Mouse (Mus musculus) heart, embryonic 10.5 days (tissue): Measurements from ENCODE around the gene Wnt11. TPM values are rescaled to one million over a fixed set of nuclear protein-coding genes. Genes with fewer than 3 reads are reported as not detected.

Experiments
- DNase-seq: peaks from one replicate; pipeline ENCODE4 v3.0.0-alpha.2; 2017; ENCODE audit warnings: low spot score
- H3K27ac ChIP-seq: fragments of 300-500 bp; sonication (generic); 2 replicates; pipeline ENCODE4 v1.5.1; 2016; ENCODE audit warnings: mild to moderate bottlenecking
- H3K27me3 ChIP-seq: fragments of 300-500 bp; sonication (generic); 2 replicates; pipeline ENCODE4 v1.6.1; 2016; ENCODE audit warnings: mild to moderate bottlenecking; ENCODE audit not compliant: poor library complexity, insufficient read depth, severe bottlenecking
- H3K36me3 ChIP-seq: fragments of 300-500 bp; sonication (generic); 2 replicates; pipeline ENCODE4 v1.6.1; 2016; ENCODE audit warnings: mild to moderate bottlenecking, moderate library complexity
- H3K4me1 ChIP-seq: fragments of 300-500 bp; sonication (generic); 2 replicates; pipeline ENCODE4 v1.6.1; 2016; ENCODE audit warnings: mild to moderate bottlenecking
- H3K4me3 ChIP-seq: fragments of 300-500 bp; sonication (generic); 2 replicates; pipeline ENCODE4 v1.5.1; 2016; ENCODE audit warnings: mild to moderate bottlenecking, moderate library complexity
- H3K9me3 ChIP-seq: fragments of 300-500 bp; sonication (generic); 2 replicates; pipeline ENCODE4 v1.6.1; 2016; ENCODE audit warnings: mild to moderate bottlenecking, moderate library complexity
- WGBS: fragments of 180-500 bp; shearing (Covaris S2); methylation state at CpG from one replicate; pipeline ENCODE4 v1.1.7; 2016; 5-methylcytosine and 5-hydroxymethylcytosine counted together
- polyA plus RNA-seq: library from polyadenylated mRNA; unstranded; fragments of >200 nt; fragmentation: Nextera tagmentation; extraction: Ambion mirVana; gene quantifications from 2 replicates; pipeline ENCODE4 v1.2.1, GENCODE M21; 2016

Wnt11 gene
- polyA plus RNA-seq, 1 experiment from 2014 or later = 29.4 TPM

DNA sequence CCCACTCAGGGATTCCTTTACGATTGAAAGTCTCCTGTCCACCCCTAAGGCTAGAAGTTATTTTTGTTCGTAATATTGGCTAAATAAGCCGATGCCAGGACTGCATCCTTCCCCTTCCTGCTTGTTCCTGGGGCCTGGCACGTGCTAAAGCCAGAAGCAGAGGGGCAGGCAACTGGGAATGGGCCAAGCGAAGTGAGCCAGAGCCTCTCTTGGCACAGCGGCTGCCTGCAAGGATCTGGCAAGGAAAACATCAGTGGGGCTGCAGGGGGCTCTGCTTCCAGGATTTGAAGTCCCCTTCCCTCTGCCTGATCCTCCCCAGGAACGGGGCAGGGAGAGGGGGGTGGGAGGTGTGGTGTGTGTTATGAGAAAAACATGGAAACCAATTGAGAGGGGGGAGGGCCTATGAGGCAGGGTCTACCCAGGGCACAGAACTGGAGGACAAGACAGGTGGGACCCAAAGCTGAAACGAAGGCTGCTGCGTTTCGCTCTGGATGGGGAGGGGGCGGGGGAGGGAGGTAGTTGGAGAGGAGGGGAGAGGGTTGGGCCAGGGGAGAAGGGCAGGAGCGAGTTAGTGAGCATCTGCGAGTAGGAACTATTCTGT lies 40.6 kb downstream of the Wnt11 start:
- Histone ChIP-seq H3K27me3 (peaks cover 17% of the 10 kb centered on the region; the same call in 1 of the 2 replicates), H3K4me3 (no peak overlapping the region), H3K27ac (peak overlapping the region; percentile 71), H3K9me3 (no peaks in the 10 kb centered on the region), H3K36me3 (no peaks in the 10 kb centered on the region), H3K4me1 (peaks cover 54% of the 10 kb centered on the region)
- 37% methylated on average over 13 of the region's 13 CpGs for WGBS
- no peak for DNase-seq

DNA sequence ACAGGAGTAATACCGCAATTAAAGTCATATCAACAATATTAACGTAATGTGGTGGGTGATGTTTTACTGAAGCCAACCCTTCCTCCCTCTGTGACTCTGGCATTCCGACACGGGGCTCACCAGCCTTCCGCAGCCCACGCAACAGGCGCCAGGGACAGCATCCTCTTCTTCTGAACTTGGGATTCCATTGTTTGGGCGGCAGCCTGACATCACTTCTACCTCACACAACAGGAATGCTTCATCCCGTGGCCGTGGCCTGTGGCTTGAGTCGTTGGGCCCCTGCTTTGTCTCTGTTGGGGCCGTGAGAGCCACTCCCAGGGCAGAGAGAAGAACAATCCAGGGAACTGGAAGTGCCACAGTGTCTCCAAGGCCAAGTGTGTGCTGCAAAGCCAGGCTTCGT lies 41.2 kb downstream of the Wnt11 start:
- no peaks in the 10 kb centered on the region for H3K36me3 ChIP-seq
- peaks cover 48% of the 10 kb centered on the region for H3K4me1 ChIP-seq
- peak overlapping the region; percentile 76 for H3K27ac ChIP-seq
- DNase-seq = no peak
- 30% methylated on average over 13 of the region's 13 CpGs for WGBS
- no peaks in the 10 kb centered on the region for H3K9me3 ChIP-seq
- H3K27me3 ChIP-seq = peaks cover 18% of the 10 kb centered on the region; the same call in 1 of the 2 replicates
- no peak overlapping the region for H3K4me3 ChIP-seq

GRCm38 (mm10) chr7:98879176-98879575 lies 44.3 kb downstream of the Wnt11 start:
- H3K27me3 ChIP-seq = 0 out of 2 replicates have a peak, but pooled peaks cover 7% of the 10 kb centered on the region
- no peaks in the 10 kb centered on the region for H3K9me3 ChIP-seq
- no peak for DNase-seq
- peaks cover 34% of the 10 kb centered on the region for H3K4me1 ChIP-seq
- WGBS = 84% methylated on average over 2 of the region's 2 CpGs
- H3K4me3 ChIP-seq = no peak overlapping the region
- no peaks in the 10 kb centered on the region for H3K36me3 ChIP-seq
- no peak overlapping the region for H3K27ac ChIP-seq

DNA sequence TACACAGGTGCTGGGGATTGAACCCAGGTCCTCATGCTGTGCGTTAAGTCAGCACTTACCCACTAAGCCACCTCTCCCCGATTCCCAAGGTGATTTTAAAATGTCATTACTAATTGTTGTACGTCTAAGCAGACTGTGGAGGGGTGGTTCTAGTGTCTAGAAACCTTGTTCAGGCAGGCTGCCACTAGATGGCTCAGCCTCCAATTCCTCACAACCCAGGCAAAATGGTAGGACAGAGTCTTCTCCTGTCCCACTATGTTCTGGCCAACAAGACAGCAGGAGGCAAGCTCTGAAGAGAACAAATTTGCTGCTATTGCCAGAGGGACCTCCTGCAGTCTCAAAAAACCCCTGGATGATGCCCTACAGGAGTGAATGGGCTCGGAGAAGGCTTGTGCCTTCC lies 47.0 kb downstream of the Wnt11 start:
- Histone ChIP-seq H3K4me3 (no peak overlapping the region), H3K27ac (no peak overlapping the region), H3K36me3 (0 out of 2 replicates have a peak, but pooled peaks cover 5% of the 10 kb centered on the region), H3K9me3 (no peaks in the 10 kb centered on the region), H3K4me1 (peaks cover 10% of the 10 kb centered on the region), H3K27me3 (0 out of 2 replicates have a peak, but pooled peaks cover 3% of the 10 kb centered on the region)
- WGBS = 65% methylated on average over 4 of the region's 4 CpGs
- no peak for DNase-seq

- no peak overlapping the region; the same call in 1 of the 2 replicates for H3K27ac ChIP-seq
- 64% methylated on average over 22 of the region's 22 CpGs for WGBS
- H3K4me1 ChIP-seq = peaks cover 24% of the 10 kb centered on the region
- DNase-seq = no peak
- H3K36me3 ChIP-seq = peaks cover 15% of the 10 kb centered on the region
- no peak overlapping the region for H3K4me3 ChIP-seq
- no peaks in the 10 kb centered on the region for H3K9me3 ChIP-seq
- H3K27me3 ChIP-seq = peaks cover 5% of the 10 kb centered on the region; the same call in 1 of the 2 replicates
Observed at GRCm38 (mm10) chr7:98887811-98888261, 52.9 kb downstream of the Wnt11 start.

- no peaks in the 10 kb centered on the region for H3K9me3 ChIP-seq
- WGBS = 78% methylated on average over 5 of the region's 5 CpGs
- H3K4me3 ChIP-seq = no peak overlapping the region
- peaks cover 5% of the 10 kb centered on the region; the same call in 1 of the 2 replicates for H3K27me3 ChIP-seq
- H3K27ac ChIP-seq = no peak overlapping the region
- H3K36me3 ChIP-seq = peaks cover 15% of the 10 kb centered on the region
- DNase-seq = no peak
- peaks cover 30% of the 10 kb centered on the region for H3K4me1 ChIP-seq
Observed at GRCm38 (mm10) chr7:98888810-98889209, 53.9 kb downstream of the Wnt11 start.

- Histone ChIP-seq H3K36me3 (peaks cover 15% of the 10 kb centered on the region), H3K4me1 (peaks cover 34% of the 10 kb centered on the region), H3K27ac (no peak overlapping the region), H3K9me3 (no peaks in the 10 kb centered on the region), H3K27me3 (peaks cover 5% of the 10 kb centered on the region; the same call in 1 of the 2 replicates), H3K4me3 (no peak overlapping the region)
- WGBS = 69% methylated on average over 7 of the region's 7 CpGs
- DNase-seq = no peak
Observed at GRCm38 (mm10) chr7:98889211-98889610, 54.3 kb downstream of the Wnt11 start.

- Histone ChIP-seq H3K27me3 (peaks cover 2% of the 10 kb centered on the region; the same call in 1 of the 2 replicates), H3K4me3 (no peak overlapping the region), H3K27ac (no peak overlapping the region), H3K4me1 (peaks cover 66% of the 10 kb centered on the region), H3K9me3 (no peaks in the 10 kb centered on the region), H3K36me3 (peaks cover 2% of the 10 kb centered on the region)
- DNase-seq = no peak
- 89% methylated on average over 5 of the region's 5 CpGs for WGBS
Observed at GRCm38 (mm10) chr7:98893144-98893543, 58.2 kb downstream of the Wnt11 start.

- no peak for DNase-seq
- H3K36me3 ChIP-seq = no peaks in the 10 kb centered on the region
- no peaks in the 10 kb centered on the region for H3K9me3 ChIP-seq
- peaks cover 76% of the 10 kb centered on the region for H3K4me1 ChIP-seq
- peak overlapping the region; percentile 67 for H3K27ac ChIP-seq
- H3K27me3 ChIP-seq = no peaks in the 10 kb centered on the region
- no peak overlapping the region for H3K4me3 ChIP-seq
- 74% methylated on average over 5 of the region's 5 CpGs for WGBS
Observed at GRCm38 (mm10) chr7:98894305-98894704, 59.4 kb downstream of the Wnt11 start.

DNA sequence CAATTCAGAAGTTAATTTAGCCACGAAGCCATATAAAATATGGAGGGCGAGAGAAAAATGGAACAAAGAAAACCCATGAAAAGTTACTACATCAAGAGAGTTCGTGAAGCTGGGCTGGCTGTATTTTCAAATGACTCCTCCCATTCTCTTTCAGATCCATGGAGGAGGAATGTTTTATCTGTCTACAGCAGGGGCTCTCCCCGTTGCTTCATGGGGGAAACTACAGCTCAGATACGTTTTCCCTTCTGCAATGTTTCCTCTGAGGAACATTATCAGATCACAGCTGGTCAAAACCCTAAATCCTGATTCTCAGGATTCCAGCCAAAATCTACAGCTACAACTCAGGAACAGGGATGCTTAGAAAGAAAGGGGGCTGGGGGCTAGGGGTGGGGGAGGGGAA lies 59.9 kb downstream of the Wnt11 start:
- Histone ChIP-seq H3K4me1 (peaks cover 74% of the 10 kb centered on the region), H3K36me3 (no peaks in the 10 kb centered on the region), H3K9me3 (no peaks in the 10 kb centered on the region), H3K27me3 (no peaks in the 10 kb centered on the region), H3K27ac (peak overlapping the region; percentile 67), H3K4me3 (peak overlapping the region; percentile 13; the same call in 1 of the 2 replicates)
- WGBS = 32% methylated on average over 5 of the region's 5 CpGs
- DNase-seq = no peak

- H3K27ac ChIP-seq = peak overlapping the region; percentile 67
- WGBS = 8% methylated on average over 10 of the region's 10 CpGs
- no peaks in the 10 kb centered on the region for H3K36me3 ChIP-seq
- DNase-seq = no peak
- no peaks in the 10 kb centered on the region for H3K27me3 ChIP-seq
- H3K9me3 ChIP-seq = no peaks in the 10 kb centered on the region
- H3K4me1 ChIP-seq = peaks cover 78% of the 10 kb centered on the region
- H3K4me3 ChIP-seq = peak overlapping the region; percentile 29
Observed at GRCm38 (mm10) chr7:98895501-98896095, 60.7 kb downstream of the Wnt11 start.

GRCm38 (mm10) chr7:98897323-98897722 lies 62.4 kb downstream of the Wnt11 start:
- H3K4me1 ChIP-seq = peaks cover 78% of the 10 kb centered on the region
- no peak overlapping the region for H3K27ac ChIP-seq
- 90% methylated on average over 8 of the region's 8 CpGs for WGBS
- no peak overlapping the region for H3K4me3 ChIP-seq
- H3K27me3 ChIP-seq = no peaks in the 10 kb centered on the region
- H3K36me3 ChIP-seq = no peaks in the 10 kb centered on the region
- DNase-seq = no peak
- H3K9me3 ChIP-seq = no peaks in the 10 kb centered on the region

DNA sequence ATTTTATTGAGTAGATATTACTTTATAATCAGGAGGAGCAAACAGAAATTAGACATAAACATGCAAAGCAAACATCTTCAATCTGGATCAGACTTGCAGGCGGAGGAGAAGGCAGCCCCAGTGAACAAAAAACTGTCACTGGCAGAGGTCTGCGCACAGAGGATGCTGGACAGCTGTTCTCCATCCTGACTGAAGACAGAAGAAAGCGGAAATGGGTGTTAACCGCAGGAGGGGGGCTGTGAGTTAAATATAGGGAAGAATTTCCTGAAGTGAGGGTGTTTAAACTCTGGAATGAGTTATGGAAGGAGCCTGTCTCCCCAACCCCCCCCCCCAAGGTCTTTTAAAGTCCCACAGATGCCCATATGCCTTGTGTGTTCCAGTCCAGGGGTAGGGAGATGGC lies 64.9 kb downstream of the Wnt11 start:
- WGBS = 47% methylated on average over 4 of the region's 4 CpGs
- DNase-seq = no peak

More for the DNA sequence above, 64.9 kb downstream of the Wnt11 start:
- Histone ChIP-seq H3K4me3 (no peak overlapping the region), H3K36me3 (no peaks in the 10 kb centered on the region), H3K27me3 (no peaks in the 10 kb centered on the region), H3K4me1 (peaks cover 77% of the 10 kb centered on the region), H3K27ac (0 out of 2 replicates have a peak overlapping the region, but pooled peaks have one; percentile 37), H3K9me3 (no peaks in the 10 kb centered on the region)
